Comparison of ENCODE assay signal across 24 mouse cellular contexts in genomic region chr3:108311688-108312087, GRCm38 (mm10). TPM values are rescaled to one million over a fixed set of nuclear protein-coding genes. Genes with fewer than 3 reads are reported as not detected.
DNase-seq lines count a peak whose midpoint lies in the region; ATAC-seq and TF ChIP-seq lines count a peak whose summit lies in the region.
"Had no signal": no experiment of that assay in that cellular context is flagged by ENCODE, and none has a peak within 500 bp of the region (broad histone marks: within the 10 kb centered on the region; RNA-seq: fewer than 3 reads in every experiment).

No protein-coding gene starts in this region.

- TF ChIP-seq POLR2A in liver, adult 2 months (IDR thresholded peaks at IDR 0.05; ENCODE audit: extremely low read depth, insufficient read depth, low read length) = no peak

- intact Hi-C loops in gastrocnemius, postnatal 14 days (cut with DNase I; ENCODE audit: low total_unique reads) = no loop called here

- H3K79me2 ChIP-seq in liver, adult 2 months (ENCODE audit: control insufficient read depth, insufficient read depth, low read length) = no peaks in the 10 kb centered on the region; the same call in 1 of the 2 replicates

- no peaks in the 10 kb centered on the region for H3K36me3 ChIP-seq in liver, adult 2 months (ENCODE audit: control insufficient read depth, insufficient read depth, low read length)
- peaks cover 8% of the 10 kb centered on the region; the same call in 1 of the 2 replicates for H3K36me3 ChIP-seq in liver, postnatal 0 days (replicated peaks; ENCODE audit: insufficient read depth, low read length)
- H3K36me3 ChIP-seq: heart, embryonic 15.5 days had no signal

- no peaks in the 10 kb centered on the region for H3K27me3 ChIP-seq in liver, adult 2 months (ENCODE audit: control insufficient read depth, insufficient read depth, low read length)
- H3K27me3 ChIP-seq in liver, postnatal 0 days (ENCODE audit: insufficient read depth, low read length) = no peaks in the 10 kb centered on the region
- H3K27me3 ChIP-seq: embryonic facial prominence, embryonic 12.5 days; forebrain, embryonic 15.5 days; heart, embryonic 15.5 days; hindbrain, embryonic 13.5 days had no signal

- H3K27ac ChIP-seq in liver, adult 2 months (replicated peaks; ENCODE audit: insufficient read depth, low read depth, low read length) = no peak overlapping the region
- no peak overlapping the region for H3K27ac ChIP-seq in liver, postnatal 0 days (ENCODE audit: low read depth)
- H3K27ac ChIP-seq: embryonic facial prominence, embryonic 12.5 days; forebrain, embryonic 15.5 days; hindbrain, embryonic 13.5 days; hindbrain, postnatal 0 days had no signal

- H3K4me3 ChIP-seq in liver, adult 2 months (ENCODE audit: insufficient read depth, low read depth, low read length) = no peak overlapping the region
- H3K4me3 ChIP-seq in liver, postnatal 0 days (ENCODE audit: low read depth, low read length) = no peak overlapping the region
- H3K4me3 ChIP-seq: embryonic facial prominence, embryonic 12.5 days; forebrain, embryonic 15.5 days; heart, adult 2 months; heart, embryonic 15.5 days; hindbrain, embryonic 13.5 days had no signal

- no peak for TF ChIP-seq CTCF in liver, adult 2 months (IDR thresholded peaks at IDR 0.05; ENCODE audit: low read depth, low read length)
- no peak for TF ChIP-seq CTCF in liver, postnatal 0 days (IDR thresholded peaks at IDR 0.05; ENCODE audit: low read depth)

- DNase-seq in adrenal gland, postnatal 10 days = peak; percentile 54
- no peak for DNase-seq in adrenal gland, adult 8-10 months
- DNase-seq in gastrocnemius, postnatal 14 days = peak; percentile 47
- DNase-seq in gastrocnemius, adult 18-20 months (ENCODE audit: low spot score) = no peak
- peak; percentile 81 for DNase-seq in liver, adult 2 months (ENCODE audit: extremely low read depth, low read depth, low spot score)
- no peak for DNase-seq in liver, postnatal 0 days
- peak; percentile 85 for DNase-seq in adipocyte (ENCODE audit: low spot score)
- DNase-seq: cerebellum, adult 11-12 months; cerebellum, adult 9-10 months; cerebellum, postnatal 25 days; gastrocnemius, postnatal 36 days; kidney, adult 11 months had no signal

- H3K4me1 ChIP-seq in liver, adult 2 months (ENCODE audit: control insufficient read depth, insufficient read depth, low read length) = peaks cover 11% of the 10 kb centered on the region
- H3K4me1 ChIP-seq in liver, postnatal 0 days (ENCODE audit: insufficient read depth) = peaks cover under 1% of the 10 kb centered on the region
- H3K4me1 ChIP-seq: embryonic facial prominence, embryonic 12.5 days had no signal

- no peak for TF ChIP-seq EP300 in liver, postnatal 0 days (IDR thresholded peaks at IDR 0.05; ENCODE audit: low read depth)

- no peak overlapping the region for H3K4me2 ChIP-seq in liver, postnatal 0 days (ENCODE audit: low read depth, low read length)
- H3K4me2 ChIP-seq: embryonic facial prominence, embryonic 12.5 days; forebrain, embryonic 15.5 days; heart, embryonic 11.5 days; heart, embryonic 15.5 days; hindbrain, embryonic 13.5 days had no signal

- 6% methylated on average over 4 of the region's 4 CpGs for WGBS in liver, adult 2 months
- 67% methylated on average over 4 of the region's 4 CpGs for WGBS in liver, postnatal 0 days (ENCODE audit: insufficient replicate concordance)

- no peak overlapping the region for H3K9ac ChIP-seq in liver, adult 2 months (ENCODE audit: low read depth, low read length)
- no peak overlapping the region for H3K9ac ChIP-seq in liver, postnatal 0 days (replicated peaks)
- H3K9ac ChIP-seq: embryonic facial prominence, embryonic 12.5 days; forebrain, embryonic 15.5 days; heart, embryonic 15.5 days; hindbrain, embryonic 13.5 days had no signal

- H3K9me3 ChIP-seq in liver, postnatal 0 days (ENCODE audit: low read length) = no peaks in the 10 kb centered on the region
- H3K9me3 ChIP-seq: embryonic facial prominence, embryonic 12.5 days; forebrain, embryonic 15.5 days; heart, embryonic 15.5 days; hindbrain, embryonic 13.5 days had no signal

- no peak for ATAC-seq in liver, postnatal 0 days
- ATAC-seq: forebrain, embryonic 15.5 days; hindbrain, postnatal 0 days had no signal

RNA-seq across cellular contexts. Expression of gene Sort1, which starts 27.8 kb away (rescaled TPM):
- 10 to 100 TPM; 46.1 to 48.8 TPM for total RNA-seq in adrenal gland, postnatal 10 days (2021)
- 10 to 100 TPM; 25.9 to 67.1 (median 40.9) TPM for total RNA-seq in adrenal gland, adult 8-10 months (2022)
- total RNA-seq in gastrocnemius, postnatal 14 days (2021) = 10 to 100 TPM; 44.5 to 44.6 TPM
- 10 to 100 TPM; 41.8 to 46.3 TPM for total RNA-seq in gastrocnemius, adult 18-20 months (2021)
- total RNA-seq in liver, adult 2 months (2014; rRNA removed) = 6.5 and 10.5 TPM in 2 replicates
- 5.1 and 8.3 TPM in 2 replicates for polyA plus RNA-seq in liver, adult 2 months (2012; rRNA removed)
- polyA plus RNA-seq in liver, postnatal 0 days (2015; fragmentation: Nextera tagmentation; extraction: Ambion mirVana) = 3.0 and 3.7 TPM in 2 replicates

RNA-seq across cellular contexts. Expression of gene Mybphl, which starts 53.0 kb away (rescaled TPM):
- not detected for total RNA-seq in adrenal gland, postnatal 10 days (2021)
- total RNA-seq in adrenal gland, adult 8-10 months (2022) = not detected
- under 1 TPM; 0.27 to 0.35 TPM for total RNA-seq in gastrocnemius, postnatal 14 days (2021)
- not detected for total RNA-seq in gastrocnemius, adult 18-20 months (2021)
- not detected in 2 replicates for total RNA-seq in liver, adult 2 months (2014; rRNA removed)
- polyA plus RNA-seq in liver, adult 2 months (2012; rRNA removed) = not detected in 2 replicates
- 0.49 and 0.76 TPM in 2 replicates for polyA plus RNA-seq in liver, postnatal 0 days (2015; fragmentation: Nextera tagmentation; extraction: Ambion mirVana)
- total RNA-seq: gastrocnemius, postnatal 36 days; hematopoietic stem cell, adult 5-6 weeks; hindbrain, postnatal 0 days; MEL had no signal
- polyA plus RNA-seq: C2C12; forebrain, embryonic 11.5 days; forebrain, embryonic 15.5 days; intestine, embryonic 14.5 days had no signal

RNA-seq across cellular contexts. Expression of gene Psma5, which starts 55.0 kb away (rescaled TPM):
- total RNA-seq in adrenal gland, postnatal 10 days (2021) = 10 to 100 TPM; 90.7 to 94.6 TPM
- total RNA-seq in adrenal gland, adult 8-10 months (2022) = 10 to 100 TPM; 85.1 to 96.1 (median 89.0) TPM
- 10 to 100 TPM; 64.2 to 66.3 TPM for total RNA-seq in gastrocnemius, postnatal 14 days (2021)
- 10 to 100 TPM; 50.6 to 56.2 TPM for total RNA-seq in gastrocnemius, adult 18-20 months (2021)
- 85.9 and 86.7 TPM in 2 replicates for total RNA-seq in liver, adult 2 months (2014; rRNA removed)
- 40.5 and 46.4 TPM in 2 replicates for polyA plus RNA-seq in liver, adult 2 months (2012; rRNA removed)
- polyA plus RNA-seq in liver, postnatal 0 days (2015; fragmentation: Nextera tagmentation; extraction: Ambion mirVana) = 136 and 143 TPM in 2 replicates

Comparison
In these comparisons a context has a peak if more than half of its experiments do, and no peak if none do; other contexts are left out.
1. DNase-seq: peak in adrenal gland, postnatal 10 days (single experiment), gastrocnemius, postnatal 14 days (single experiment), liver, adult 2 months (single experiment) and adipocyte (single experiment); none in adrenal gland, adult 8-10 months (single experiment), gastrocnemius, adult 18-20 months (single experiment) and liver, postnatal 0 days (single experiment).